Mouse (Mus musculus): ENCODE measurements around the gene Ccdc13.

Gene Ccdc13

DNA sequence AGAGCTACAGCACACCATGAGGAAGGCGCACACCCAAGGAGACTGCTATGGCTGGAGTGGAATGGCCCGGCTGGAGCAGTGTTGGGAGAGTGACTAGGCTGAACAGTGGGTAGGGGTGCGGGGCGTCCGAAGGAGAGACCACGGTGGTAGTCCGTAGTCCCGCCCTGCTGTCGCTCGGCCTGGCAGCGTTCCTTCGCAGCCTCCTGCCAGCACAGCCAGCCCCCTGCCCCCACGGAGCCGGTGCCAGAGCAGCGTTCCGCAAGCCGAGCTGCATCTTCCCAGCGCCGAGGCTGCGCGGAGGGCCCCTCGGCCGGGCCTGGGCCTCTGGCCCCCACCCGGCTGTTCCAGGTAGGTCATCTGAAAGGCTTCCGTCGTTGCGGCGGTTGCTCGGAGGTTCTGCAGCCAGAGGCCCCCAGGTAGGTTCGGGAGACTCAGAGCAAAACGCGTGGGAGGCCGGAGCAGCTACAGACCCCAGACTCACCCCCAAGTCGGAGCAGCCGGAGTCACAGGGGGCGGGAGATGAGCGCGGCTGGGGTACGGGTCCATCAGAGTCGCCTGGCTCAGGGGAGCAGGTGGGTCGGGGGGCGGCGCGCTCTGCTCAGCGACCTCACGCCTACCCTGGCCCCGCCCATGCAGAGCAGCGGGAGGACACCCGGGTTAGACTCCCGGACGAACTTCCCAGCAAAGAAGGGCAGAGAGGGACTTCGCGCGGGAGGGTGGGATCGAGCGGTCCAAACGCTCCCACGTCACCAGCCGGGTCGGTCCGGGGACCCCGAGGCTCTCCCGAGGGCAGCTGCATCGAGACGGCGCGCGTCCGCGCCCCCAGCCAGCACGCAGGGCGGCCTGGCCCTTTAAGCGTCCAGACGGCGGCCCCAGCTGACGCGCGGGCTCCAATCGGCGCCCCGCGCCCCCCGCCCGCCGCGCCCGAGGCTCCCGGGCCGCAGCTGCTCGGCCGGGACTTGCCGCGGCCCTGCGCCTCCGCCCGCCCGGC is 79.9 kb downstream of the Ccdc13 start, which contains the start of gene Zfp651:
Zfp651 (plus strand) TSS at position 240 of the 991 bp plus-strand sequence.
- DNase-seq, result no peak

DNA sequence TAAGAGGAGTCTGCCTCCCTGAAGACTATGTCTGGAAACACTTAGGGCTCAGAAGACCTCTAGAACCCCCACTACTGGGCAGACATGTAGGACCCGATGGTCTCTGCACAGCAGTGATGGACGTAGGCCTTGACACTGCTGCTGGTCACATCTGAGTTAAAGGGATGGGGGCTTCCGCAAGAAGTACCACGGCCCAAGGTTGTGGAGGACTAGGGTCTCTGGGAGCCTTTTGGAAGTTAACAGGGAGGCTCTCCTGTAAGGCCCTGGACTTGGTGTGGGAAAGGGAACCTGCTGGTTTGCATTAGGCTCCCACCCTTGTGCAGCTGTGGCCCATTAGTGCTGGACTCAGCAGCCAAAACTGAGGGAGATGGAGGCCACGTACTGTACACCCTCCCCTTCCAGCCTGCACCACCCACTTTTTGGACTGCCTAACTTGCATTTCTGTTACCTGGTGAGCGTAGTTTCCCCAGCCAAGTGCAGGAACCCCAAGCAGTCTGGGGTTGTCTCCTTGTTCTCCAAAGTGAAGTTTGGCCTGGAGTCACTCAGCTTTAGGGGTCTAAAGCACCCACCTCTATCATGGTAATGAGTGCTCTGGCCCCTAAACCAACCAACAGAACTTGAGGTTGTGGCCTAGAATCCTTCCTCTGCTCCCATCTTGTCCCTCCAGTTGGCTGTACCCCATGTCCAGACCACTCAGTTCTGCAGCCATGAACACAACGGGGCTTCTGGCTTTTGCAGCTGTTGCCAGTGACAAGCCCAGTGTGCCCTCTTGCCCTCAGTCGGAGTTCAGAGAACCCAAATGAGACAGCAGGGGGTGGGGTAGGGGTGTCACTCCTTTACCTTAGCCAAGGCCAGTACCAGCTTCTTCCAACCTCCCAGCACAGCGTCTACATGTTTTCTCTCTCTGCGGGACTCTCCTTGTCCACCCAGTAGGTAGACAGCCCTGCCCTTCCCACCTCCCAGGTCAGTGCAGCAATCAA is 81.1 kb downstream of the Ccdc13 start:
- no peak for DNase-seq

DNA sequence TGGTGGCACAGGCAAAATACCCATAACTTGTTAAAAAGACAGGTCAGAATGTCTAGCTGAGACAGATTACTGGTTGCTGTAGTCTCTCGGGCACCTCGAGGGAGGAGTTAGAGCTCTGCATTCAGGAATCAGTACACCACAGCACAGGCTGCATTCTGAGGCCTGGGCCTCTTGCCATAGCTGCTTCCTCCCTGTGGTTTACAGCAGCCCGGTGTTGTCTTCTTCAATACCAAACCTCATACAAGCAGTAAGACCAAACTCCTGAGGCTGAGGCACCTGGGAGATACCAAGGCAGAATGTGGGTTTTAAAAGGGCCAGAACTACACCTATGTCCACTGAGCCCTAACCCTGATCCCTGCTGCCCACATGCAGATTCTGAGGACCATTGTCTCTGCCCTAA is 81.8 kb downstream of the Ccdc13 start:
- DNase-seq, result no peak

DNA sequence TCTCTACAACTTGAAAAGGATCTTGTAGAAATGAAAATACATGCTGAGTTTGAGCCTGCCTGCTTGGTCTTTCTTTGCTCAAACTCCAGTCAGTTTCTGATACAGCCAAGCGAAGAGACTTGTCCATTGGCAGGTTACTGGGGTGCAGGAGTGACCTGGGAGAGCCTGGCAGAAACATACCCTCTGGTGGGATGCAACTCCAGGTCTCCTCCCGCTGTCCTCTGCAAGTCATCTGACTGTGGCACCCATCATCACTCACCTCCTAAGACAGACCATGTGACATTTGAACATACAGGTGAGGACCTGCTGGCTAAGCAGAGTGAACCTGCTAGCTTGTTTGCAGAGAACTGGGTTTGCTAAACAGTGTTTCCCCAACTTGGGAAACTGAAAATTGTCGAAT is 82.5 kb downstream of the Ccdc13 start:
- DNase-seq, result no peak

DNA sequence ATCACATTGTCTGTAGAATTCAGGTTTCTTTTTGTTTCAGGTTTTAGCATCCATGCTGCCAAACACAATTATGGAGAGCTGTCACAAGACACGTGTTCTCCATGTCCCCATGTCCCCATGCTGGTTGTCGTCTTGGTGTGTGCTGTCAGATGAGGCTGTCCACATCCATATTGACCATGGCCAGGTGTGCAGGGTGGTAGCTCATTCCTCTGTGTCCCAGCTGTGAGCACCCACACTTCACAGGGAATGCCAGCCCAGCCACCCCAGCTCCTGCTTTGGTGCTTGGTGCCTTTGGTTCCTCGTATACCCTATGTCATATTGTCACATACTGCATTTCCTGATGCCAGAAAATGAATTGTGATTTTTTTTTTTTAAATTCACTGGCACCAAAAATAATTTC is 84.6 kb downstream of the Ccdc13 start:
- no peak for DNase-seq

DNA sequence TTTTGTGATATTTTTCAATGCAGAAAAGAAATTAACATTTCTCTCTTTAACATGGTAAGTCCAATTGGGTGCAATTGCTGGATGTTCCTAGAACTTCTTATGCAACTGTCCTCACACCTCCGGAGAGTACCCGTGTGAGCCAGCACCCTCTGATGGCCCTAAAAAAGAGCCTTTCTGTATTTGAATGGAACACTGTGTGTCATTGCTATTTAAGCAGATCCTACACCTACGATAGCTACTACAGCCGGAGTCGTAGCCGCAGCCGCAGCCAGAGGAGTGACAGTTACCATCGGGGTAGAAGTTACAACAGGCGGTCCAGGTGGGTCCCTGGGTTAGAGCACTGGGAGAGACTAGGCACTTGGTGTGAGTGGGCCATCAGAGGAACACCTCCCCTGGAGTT is 86.5 kb downstream of the Ccdc13 start:
- no peak for DNase-seq
